Mouse (Mus musculus) naive thymus-derived CD4-positive, alpha-beta T cell, adult 2 months (primary cell): ENCODE data around the gene Hnrnpl.
A peak's percentile ranks its signal among the peaks of the same experiment; 100 is the strongest.

Experiments
- DNase-seq: peaks from one replicate; pipeline ENCODE4 v3.0.0-alpha.2; 2011; ENCODE audit warnings: low read depth

Hnrnpl gene

GRCm38 (mm10) chr7:28829821-28830220 lies 21.5 kb downstream of the Hnrnpl start:
- no peak for DNase-seq

GRCm38 (mm10) chr7:28830981-28831380 lies 22.6 kb downstream of the Hnrnpl start:
- DNase-seq, result no peak

- DNase-seq, result no peak
Measured at GRCm38 (mm10) chr7:28831411-28832125, 23.2 kb downstream of the Hnrnpl start.

- DNase-seq, result no peak
Measured at GRCm38 (mm10) chr7:28832137-28832536, 23.8 kb downstream of the Hnrnpl start.

GRCm38 (mm10) chr7:28833723-28834347 lies 25.5 kb downstream of the Hnrnpl start, which contains the start of gene Lgals4:
Gene Lgals4, plus strand, starts transcription at chr7:28833854.
- no peak for DNase-seq

- no peak for DNase-seq
Measured at GRCm38 (mm10) chr7:28836936-28837335, 28.6 kb downstream of the Hnrnpl start.

- no peak for DNase-seq
Measured at GRCm38 (mm10) chr7:28838331-28838730, 30.0 kb downstream of the Hnrnpl start.

GRCm38 (mm10) chr7:28847273-28847672 lies 38.9 kb downstream of the Hnrnpl start:
- no peak for DNase-seq

GRCm38 (mm10) chr7:28849700-28850236 lies 41.4 kb downstream of the Hnrnpl start:
- no peak for DNase-seq

GRCm38 (mm10) chr7:28850642-28851041 lies 42.3 kb downstream of the Hnrnpl start:
- no peak for DNase-seq

GRCm38 (mm10) chr7:28859953-28860352 lies 51.6 kb downstream of the Hnrnpl start:
- DNase-seq, result no peak

GRCm38 (mm10) chr7:28860898-28861297 lies 52.6 kb downstream of the Hnrnpl start:
- DNase-seq, result peak; percentile 51

GRCm38 (mm10) chr7:28862817-28863499 lies 54.6 kb downstream of the Hnrnpl start:
- DNase-seq, result no peak

- DNase-seq, result peak; percentile 46
Measured at GRCm38 (mm10) chr7:28863540-28863939, 55.2 kb downstream of the Hnrnpl start, which contains the start of gene Lgals7. Gene Lgals7, plus strand, starts transcription at chr7:28863853.

GRCm38 (mm10) chr7:28864288-28864750 lies 56.0 kb downstream of the Hnrnpl start:
- no peak for DNase-seq

- DNase-seq, result peak; percentile 98
Measured at GRCm38 (mm10) chr7:28865481-28866300, 57.4 kb downstream of the Hnrnpl start.

GRCm38 (mm10) chr7:28866769-28867507 lies 58.6 kb downstream of the Hnrnpl start:
- peak; percentile 45 for DNase-seq

- DNase-seq, result peak; percentile 93
Measured at GRCm38 (mm10) chr7:28867508-28868340, 59.4 kb downstream of the Hnrnpl start.

- DNase-seq, result no peak
Measured at GRCm38 (mm10) chr7:28870901-28871664, 62.7 kb downstream of the Hnrnpl start.
